Mouse (Mus musculus) embryonic fibroblast, embryonic 13.5 days (primary cell): ENCODE results near the gene Polr1d.

Experiments
- CTCF ChIP-seq: IDR thresholded peaks from 2 replicates; pipeline ENCODE4 v1.5.1; 2011; ENCODE audit warnings: mild to moderate bottlenecking, control low read depth, low read length, moderate library complexity, borderline replicate concordance; ENCODE audit not compliant: insufficient read depth
- POLR2A ChIP-seq: IDR thresholded peaks from 2 replicates; pipeline ENCODE4 v1.6.1; 2011; ENCODE audit warnings: low read depth, mild to moderate bottlenecking, control low read depth, low read length, moderate library complexity

DNA sequence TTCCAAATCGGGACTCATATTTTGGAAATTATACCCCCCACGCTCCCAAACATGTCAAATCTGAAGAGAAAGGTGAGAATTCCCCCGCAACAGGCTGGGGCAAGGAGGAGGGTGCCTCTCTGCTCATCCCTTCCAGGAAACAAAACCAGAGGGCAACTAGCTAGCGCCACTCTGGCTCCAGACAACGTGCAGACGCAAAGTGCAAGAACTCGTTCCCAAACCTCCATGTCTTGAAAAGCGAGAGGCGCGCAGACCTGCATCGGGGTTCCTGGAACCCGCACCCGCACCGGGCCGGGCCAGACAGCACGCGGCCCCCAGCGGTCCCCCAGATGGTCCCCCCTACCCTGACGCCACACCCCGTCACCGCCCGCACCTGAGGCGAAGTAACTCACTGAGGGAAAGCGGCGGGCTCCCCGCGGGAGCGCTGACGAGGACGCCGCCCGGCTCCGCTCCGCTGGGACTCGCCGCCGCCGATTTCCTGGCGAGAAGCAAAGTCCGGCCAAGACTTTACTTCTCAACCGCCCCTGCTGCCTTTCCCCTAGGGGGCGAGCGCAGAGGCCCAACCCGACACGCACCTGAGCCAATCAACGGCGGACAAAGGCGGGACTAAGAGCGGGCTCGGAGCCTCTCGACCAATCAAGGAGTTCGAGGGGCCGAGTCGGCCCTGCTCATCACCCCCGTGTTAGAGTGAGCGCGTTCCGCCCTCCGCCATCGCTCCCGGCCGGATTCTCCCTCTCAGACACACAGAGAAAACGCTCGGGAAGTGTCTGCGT lies 638 bp upstream of the Polr1d start, which contains the start of gene Lnx2:
- TF ChIP-seq POLR2A: peak; percentile 45
- no peak for TF ChIP-seq CTCF
